Mouse (Mus musculus) natural killer cell, adult 2 months (primary cell): ENCODE results near the gene Pigf.

Experiments used
- DNase-seq, 2 experiments: peaks; one replicate each; pipeline ENCODE4 v3.0.0; 2022; ENCODE audit warnings: low spot score in 2 of 2

Pigf gene

GRCm38 (mm10) chr17:86967536-86968525 is 57.4 kb downstream of the Pigf start:
- DNase-seq, result no peak

GRCm38 (mm10) chr17:86967048-86967447 is 58.2 kb downstream of the Pigf start:
- no peak for DNase-seq

- DNase-seq, result no peak
These were observed 59.2 kb downstream of the Pigf start for GRCm38 (mm10) chr17:86966040-86966439.

GRCm38 (mm10) chr17:86965121-86965520 is 60.1 kb downstream of the Pigf start:
- no peak for DNase-seq

- peak; percentile 72 to 76 for DNase-seq
These were observed 60.7 kb downstream of the Pigf start for GRCm38 (mm10) chr17:86964502-86964901.

GRCm38 (mm10) chr17:86964041-86964440 is 61.2 kb downstream of the Pigf start:
- DNase-seq, result no peak

- DNase-seq, result no peak
These were observed 61.7 kb downstream of the Pigf start for GRCm38 (mm10) chr17:86963586-86963902.

GRCm38 (mm10) chr17:86962894-86963585 is 62.2 kb downstream of the Pigf start, which contains the start of gene Rhoq:
TSS of gene Rhoq (plus strand) at chr17:86963082.
- peak; percentile 70 to 81 for DNase-seq

GRCm38 (mm10) chr17:86962297-86962893 is 62.8 kb downstream of the Pigf start:
- DNase-seq, result peak; percentile 91 to 92

GRCm38 (mm10) chr17:86961301-86961841 is 63.8 kb downstream of the Pigf start:
- DNase-seq, result peak; percentile 42 to 55

- peak; percentile 67 to 77 for DNase-seq
These were observed 67.2 kb downstream of the Pigf start for GRCm38 (mm10) chr17:86957968-86958367.

GRCm38 (mm10) chr17:86957239-86957638 is 68.0 kb downstream of the Pigf start:
- no peak for DNase-seq

- DNase-seq, result no peak
These were observed 76.4 kb downstream of the Pigf start for GRCm38 (mm10) chr17:86948801-86949200.

GRCm38 (mm10) chr17:86947840-86948796 is 77.1 kb downstream of the Pigf start, which contains the start of gene Atp6v1e2:
TSS of gene Atp6v1e2 (minus strand) at chr17:86947897.
- no peak for DNase-seq
